Mouse (Mus musculus): ENCODE results near the gene Cdc6. TPM values are rescaled to one million over a fixed set of nuclear protein-coding genes. Genes with fewer than 3 reads are reported as not detected.

Cdc6 gene
- polyA plus RNA-seq (2012; rRNA removed) (13.1 and 15.6 TPM in 2 replicates), polyA plus RNA-seq (2014; fragmentation: Nextera tagmentation; extraction: Ambion mirVana) (25.2 and 25.8 TPM in 2 replicates)

DNA sequence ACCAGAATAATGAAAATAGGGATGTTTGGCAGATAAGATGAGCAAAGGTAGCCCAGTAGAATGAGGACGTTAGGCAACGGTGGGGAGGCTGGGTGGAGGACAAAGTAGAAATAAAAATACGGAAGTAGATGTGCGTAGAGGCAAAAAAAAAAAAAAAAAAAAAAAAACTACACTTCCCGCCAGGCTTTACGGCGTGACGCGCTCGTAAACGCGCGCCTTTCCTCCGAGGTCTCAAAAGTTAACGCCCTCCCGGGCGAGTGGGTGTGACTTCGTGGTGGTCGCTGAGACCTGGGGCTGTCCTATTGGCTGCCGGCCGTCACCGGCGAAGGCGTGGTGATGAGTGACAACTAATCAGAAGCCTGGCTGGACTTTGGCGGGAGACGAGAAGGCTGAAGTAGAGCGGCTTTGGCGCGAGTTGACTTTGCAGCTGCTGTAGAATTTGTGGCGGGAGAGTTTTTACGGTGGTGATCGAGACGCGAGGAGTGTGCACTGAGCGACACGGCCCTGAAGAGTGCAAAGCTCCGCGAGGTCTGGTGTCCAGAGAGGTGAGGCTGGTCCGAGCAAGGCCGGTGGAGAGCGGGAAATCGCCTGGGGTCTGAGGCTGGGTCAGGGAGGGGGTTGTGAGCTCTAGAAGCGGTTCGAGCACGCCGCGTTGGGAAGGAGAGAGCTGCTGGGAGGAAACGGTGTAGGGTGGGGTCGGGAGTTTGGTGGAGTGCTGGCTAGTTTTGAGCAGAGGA, at the start of gene Cdc6:
Cdc6 (plus strand) TSS at position 365 of the 737 bp plus-strand sequence.
- peak; percentile 97 for ATAC-seq (ENCODE audit: low FRiP score, low read depth)
- DNase-seq (ENCODE audit: low spot score), result peak; percentile 98
- TF ChIP-seq POLR2A (IDR thresholded peaks at IDR 0.05; ENCODE audit: borderline replicate concordance, extremely low read depth, insufficient read depth, insufficient read length), result no peak
- H3K4me3 ChIP-seq (replicated peaks; ENCODE audit: low read length), result peak within 1 kb of the TSS; percentile 57
- H3K9ac ChIP-seq (ENCODE audit: low read depth, low read length, severe bottlenecking), result peak within 1 kb of the TSS; percentile 67
- no peaks in the 10 kb centered on the region for H3K9me3 ChIP-seq (ENCODE audit: control insufficient read depth, low read length)
- peak within 1 kb of the TSS; percentile 97 for H3K4me2 ChIP-seq (replicated peaks; ENCODE audit: low read depth, low read length, severe bottlenecking)
- H3K36me3 ChIP-seq (ENCODE audit: control insufficient read depth, insufficient read depth, low read length), result peaks cover 34% of the 10 kb centered on the region
- H3K4me1 ChIP-seq (ENCODE audit: control insufficient read depth, insufficient read depth, low read length), result peaks cover 17% of the 10 kb centered on the region
- H3K27ac ChIP-seq (replicated peaks; ENCODE audit: low read depth, low read length), result 0 out of 2 replicates have a peak within 1 kb of the TSS, but pooled peaks have one; percentile 33
- 0% methylated on average over 49 of the region's 49 CpGs for WGBS
- no peaks in the 10 kb centered on the region for H3K27me3 ChIP-seq (ENCODE audit: control insufficient read depth, insufficient read depth, low read length)

DNA sequence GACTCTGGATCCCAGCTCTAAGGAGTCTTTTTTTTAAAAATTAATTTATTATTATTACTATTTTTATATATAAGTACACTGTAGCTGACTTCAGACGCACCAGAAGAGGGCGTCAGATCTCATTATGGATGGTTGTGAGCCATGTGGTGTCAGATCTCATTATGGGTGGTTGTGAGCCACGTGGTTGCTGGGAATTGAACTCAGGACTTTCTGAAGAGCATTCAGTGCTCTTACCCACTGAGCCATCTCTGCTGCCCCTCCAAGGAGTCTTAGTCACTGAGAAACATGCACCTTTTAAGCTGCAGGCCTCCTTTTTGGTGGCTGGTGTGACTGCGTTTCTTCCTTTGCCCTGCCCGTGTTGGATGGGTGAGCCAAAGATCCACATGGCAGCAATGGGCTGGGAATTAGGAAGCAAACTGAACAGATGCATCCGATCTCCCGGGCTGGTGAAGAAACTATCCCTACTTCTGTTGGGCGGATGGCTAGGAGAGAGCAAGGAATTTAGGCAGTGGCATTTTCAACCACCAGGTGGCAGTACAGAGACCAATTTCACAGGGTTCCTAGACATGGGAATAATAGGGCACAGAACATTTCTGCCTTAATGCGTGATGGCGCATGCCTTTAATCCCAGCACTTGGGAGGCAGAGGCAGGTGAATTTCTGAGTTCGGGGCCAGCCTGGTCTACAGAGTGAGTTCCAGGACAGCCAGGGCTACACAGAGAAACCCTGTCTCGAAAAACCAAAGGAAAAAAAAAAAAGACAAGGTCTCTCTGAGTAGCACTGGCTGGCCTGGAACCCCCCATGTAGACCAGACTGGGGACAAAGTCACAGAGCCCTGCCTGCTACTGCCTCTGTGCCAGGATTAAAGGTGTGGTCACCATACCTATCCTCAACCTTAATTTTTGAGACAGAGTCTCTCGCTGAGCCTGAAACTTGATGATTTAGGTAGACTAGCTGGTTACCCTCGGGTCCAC, 48.6 kb upstream of the Cdc6 start:
- ATAC-seq (ENCODE audit: low FRiP score, low read depth) (peak; percentile 48; the same call in 1 of the 2 replicates), DNase-seq (ENCODE audit: low spot score) (peak; percentile 93)
- Histone ChIP-seq H3K9ac (ENCODE audit: low read depth, low read length, severe bottlenecking) (no peak overlapping the region), H3K4me3 (replicated peaks; ENCODE audit: low read length) (no peak overlapping the region), H3K27ac (replicated peaks; ENCODE audit: low read depth, low read length) (no peak overlapping the region), H3K4me2 (replicated peaks; ENCODE audit: low read depth, low read length, severe bottlenecking) (no peak overlapping the region), H3K27me3 (ENCODE audit: control insufficient read depth, insufficient read depth, low read length) (no peaks in the 10 kb centered on the region), H3K9me3 (ENCODE audit: control insufficient read depth, low read length) (no peaks in the 10 kb centered on the region), H3K36me3 (ENCODE audit: control insufficient read depth, insufficient read depth, low read length) (no peaks in the 10 kb centered on the region), H3K4me1 (ENCODE audit: control insufficient read depth, insufficient read depth, low read length) (peaks cover 7% of the 10 kb centered on the region; the same call in 1 of the 2 replicates)
- WGBS, result 35% methylated on average over 14 of the region's 14 CpGs
- TF ChIP-seq POLR2A (IDR thresholded peaks at IDR 0.05; ENCODE audit: borderline replicate concordance, extremely low read depth, insufficient read depth, insufficient read length), result no peak

DNA sequence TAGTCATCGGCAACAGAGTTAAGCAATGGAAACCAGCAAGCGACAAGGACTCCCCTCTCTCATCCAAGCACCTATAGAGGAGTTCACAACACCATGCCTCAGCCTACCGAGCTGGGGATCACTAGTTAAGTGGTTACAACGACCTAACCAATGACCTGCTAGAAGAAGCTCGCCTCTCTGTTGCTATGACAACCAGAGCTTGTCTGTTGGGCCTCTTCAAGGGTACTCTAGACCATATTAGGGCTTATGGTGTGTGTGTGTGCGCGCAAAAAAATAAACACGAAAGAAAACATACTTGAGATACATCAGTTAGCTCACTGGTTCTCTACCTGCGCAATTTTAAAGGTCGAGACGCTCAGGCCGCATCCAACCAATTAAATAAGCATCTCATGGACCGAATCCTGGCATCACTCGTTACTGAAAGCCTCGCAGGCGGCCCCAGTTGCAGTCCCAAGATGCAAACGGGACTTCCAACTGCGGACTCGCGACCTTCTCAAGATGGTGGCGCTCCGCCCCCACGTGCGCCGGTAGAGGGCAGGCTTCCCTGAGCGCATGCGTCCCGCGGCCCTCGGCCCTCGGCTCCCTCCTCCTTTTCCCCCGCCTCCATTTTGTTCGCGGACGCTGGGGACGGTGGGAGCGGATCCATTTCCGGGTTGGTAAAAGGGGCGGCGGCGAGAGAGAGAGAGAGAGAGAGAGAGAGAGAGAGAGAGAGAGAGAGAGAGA, 44.4 kb upstream of the Cdc6 start, which contains the start of gene Wipf2:
Wipf2 (plus strand) TSS at position 611 of the 723 bp plus-strand sequence.
- peak; percentile 93 for ATAC-seq (ENCODE audit: low FRiP score, low read depth)
- H3K36me3 ChIP-seq (ENCODE audit: control insufficient read depth, insufficient read depth, low read length), result peaks cover 13% of the 10 kb centered on the region

DNA sequence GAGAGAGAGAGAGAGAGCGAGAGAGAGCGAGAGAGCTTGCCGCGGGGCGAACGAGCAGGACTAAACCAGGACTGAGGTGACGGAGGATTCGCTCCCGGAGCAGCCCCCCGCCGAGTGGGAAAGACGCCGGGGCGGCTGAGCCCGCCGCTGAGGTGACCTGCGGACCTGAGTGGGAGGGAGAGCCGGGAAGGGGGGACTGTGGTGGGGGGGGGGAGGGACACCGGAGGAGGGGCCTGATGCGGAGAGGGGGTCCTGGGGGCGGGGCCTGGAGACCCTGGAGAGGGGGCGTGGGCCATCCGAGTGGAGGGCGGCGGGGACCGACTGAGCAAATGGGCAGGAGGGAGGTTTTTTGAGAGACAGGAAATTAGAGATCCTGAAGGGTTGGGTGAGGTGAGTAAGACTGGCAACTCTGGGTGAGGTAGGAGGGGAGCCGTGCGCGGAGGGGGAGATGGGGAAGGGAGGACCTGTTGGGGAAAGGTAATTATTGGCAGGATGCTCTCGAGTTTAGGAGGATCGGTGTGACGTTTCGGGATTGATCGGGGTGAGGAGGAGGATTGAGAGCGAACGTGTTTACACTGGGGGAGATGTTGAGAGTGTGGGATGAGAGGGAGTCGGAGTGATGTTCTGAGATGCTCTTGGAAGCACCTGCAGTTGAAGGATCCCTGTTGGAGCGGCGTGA, 43.7 kb upstream of the Cdc6 start:
- Histone ChIP-seq H3K9ac (ENCODE audit: low read depth, low read length, severe bottlenecking) (peak overlapping the region; percentile 67), H3K4me1 (ENCODE audit: control insufficient read depth, insufficient read depth, low read length) (peaks cover 11% of the 10 kb centered on the region; the same call in 1 of the 2 replicates), H3K36me3 (ENCODE audit: control insufficient read depth, insufficient read depth, low read length) (peaks cover 14% of the 10 kb centered on the region), H3K4me3 (replicated peaks; ENCODE audit: low read length) (peak overlapping the region; percentile 62), H3K27me3 (ENCODE audit: control insufficient read depth, insufficient read depth, low read length) (no peaks in the 10 kb centered on the region), H3K4me2 (replicated peaks; ENCODE audit: low read depth, low read length, severe bottlenecking) (peak overlapping the region; percentile 85), H3K27ac (replicated peaks; ENCODE audit: low read depth, low read length) (peak overlapping the region; percentile 90), H3K9me3 (ENCODE audit: control insufficient read depth, low read length) (no peaks in the 10 kb centered on the region)
- DNase-seq (ENCODE audit: low spot score) (peak; percentile 75), ATAC-seq (ENCODE audit: low FRiP score, low read depth) (peak; percentile 77)
- WGBS, result 2% methylated on average over 34 of the region's 39 CpGs
- TF ChIP-seq POLR2A (IDR thresholded peaks at IDR 0.05; ENCODE audit: borderline replicate concordance, extremely low read depth, insufficient read depth, insufficient read length), result no peak

More for the DNA sequence above, 44.4 kb upstream of the Cdc6 start, which contains the start of gene Wipf2:
- H3K4me1 ChIP-seq (ENCODE audit: control insufficient read depth, insufficient read depth, low read length), result peaks cover 12% of the 10 kb centered on the region; the same call in 1 of the 2 replicates
- peak within 1 kb of the TSS; percentile 90 for H3K27ac ChIP-seq (replicated peaks; ENCODE audit: low read depth, low read length)
- H3K9ac ChIP-seq (ENCODE audit: low read depth, low read length, severe bottlenecking), result peak within 1 kb of the TSS; percentile 67
- H3K4me3 ChIP-seq (replicated peaks; ENCODE audit: low read length), result peak within 1 kb of the TSS; percentile 62
- no peaks in the 10 kb centered on the region for H3K27me3 ChIP-seq (ENCODE audit: control insufficient read depth, insufficient read depth, low read length)
- H3K9me3 ChIP-seq (ENCODE audit: control insufficient read depth, low read length), result no peaks in the 10 kb centered on the region
- peak within 1 kb of the TSS; percentile 85 for H3K4me2 ChIP-seq (replicated peaks; ENCODE audit: low read depth, low read length, severe bottlenecking)
- 7% methylated on average over 37 of the region's 41 CpGs for WGBS
- peak; percentile 64; the same call in 1 of the 2 replicates for TF ChIP-seq POLR2A (IDR thresholded peaks at IDR 0.05; ENCODE audit: borderline replicate concordance, extremely low read depth, insufficient read depth, insufficient read length)
- peak; percentile 95 for DNase-seq (ENCODE audit: low spot score)
